Mouse (Mus musculus): ENCODE results near the gene Mfsd12. TPM values are rescaled to one million over a fixed set of nuclear protein-coding genes. Genes with fewer than 3 reads are reported as not detected.

Gene Mfsd12
- polyA plus RNA-seq, 1 experiment: 86.2 TPM

DNA sequence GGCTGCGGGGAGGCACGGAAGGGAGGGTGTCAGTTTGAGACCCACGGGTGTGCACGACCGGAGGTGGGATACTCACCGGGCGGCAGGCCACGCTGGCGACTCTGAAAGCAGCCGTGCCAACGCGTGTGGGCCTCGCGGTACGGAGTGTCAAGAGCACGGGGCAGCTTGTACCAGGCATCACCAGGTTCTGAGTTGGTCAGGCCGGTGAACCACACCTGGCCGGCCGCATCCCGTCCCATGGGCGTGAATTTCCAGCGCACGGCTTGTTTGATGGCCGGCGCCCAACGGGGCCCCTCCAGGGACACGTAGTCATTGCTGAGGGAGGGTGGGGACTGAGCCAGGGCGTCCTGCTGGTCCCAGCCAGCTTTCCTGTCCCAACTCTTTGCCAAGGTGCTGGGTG is 7.4 kb downstream of the Mfsd12 start:
- peaks cover 30% of the 10 kb centered on the region for H3K4me1 ChIP-seq (ENCODE audit: control insufficient read depth, insufficient read depth, low read length)
- TF ChIP-seq POLR2A (IDR thresholded peaks at IDR 0.05; ENCODE audit: borderline replicate concordance, low read depth, low read length): no peak

GRCm38 (mm10) chr10:81365073-81365472 is 7.8 kb downstream of the Mfsd12 start:
- no peak overlapping the region for H3K4me3 ChIP-seq (ENCODE audit: insufficient read depth, low read length)
- H3K27ac ChIP-seq (ENCODE audit: insufficient read depth, low read depth, low read length): peak overlapping the region; percentile 37
- TF ChIP-seq CTCF (IDR thresholded peaks at IDR 0.05; ENCODE audit: low read depth, low read length) (no peak), POLR2A (IDR thresholded peaks at IDR 0.05; ENCODE audit: borderline replicate concordance, low read depth, low read length) (no peak)
- H3K4me1 ChIP-seq (ENCODE audit: control insufficient read depth, insufficient read depth, low read length): peaks cover 30% of the 10 kb centered on the region

More for the DNA sequence above, 7.4 kb downstream of the Mfsd12 start:
- Histone ChIP-seq H3K27ac (ENCODE audit: insufficient read depth, low read depth, low read length) (no peak overlapping the region), H3K4me3 (ENCODE audit: insufficient read depth, low read length) (no peak overlapping the region)

- H3K4me3 ChIP-seq (ENCODE audit: insufficient read depth, low read length): no peak within 1 kb of the TSS
- TF ChIP-seq CTCF (IDR thresholded peaks at IDR 0.05; ENCODE audit: low read depth, low read length): no peak
- H3K4me1 ChIP-seq (ENCODE audit: control insufficient read depth, insufficient read depth, low read length): peaks cover 28% of the 10 kb centered on the region
- peak within 1 kb of the TSS; percentile 37 for H3K27ac ChIP-seq (ENCODE audit: insufficient read depth, low read depth, low read length)
Observed at GRCm38 (mm10) chr10:81365672-81366476, 8.6 kb downstream of the Mfsd12 start, which contains the start of gene 4930404N11Rik. TSS of gene 4930404N11Rik (minus strand) at chr10:81365816.

- peaks cover 21% of the 10 kb centered on the region for H3K4me1 ChIP-seq (ENCODE audit: control insufficient read depth, insufficient read depth, low read length)
- H3K27ac ChIP-seq (ENCODE audit: insufficient read depth, low read depth, low read length): peak overlapping the region; percentile 37
- no peak overlapping the region for H3K4me3 ChIP-seq (ENCODE audit: insufficient read depth, low read length)
Observed at GRCm38 (mm10) chr10:81366477-81367206, 9.4 kb downstream of the Mfsd12 start.

GRCm38 (mm10) chr10:81367207-81367495 is 9.9 kb downstream of the Mfsd12 start:
- H3K4me1 ChIP-seq (ENCODE audit: control insufficient read depth, insufficient read depth, low read length): peaks cover 18% of the 10 kb centered on the region
- no peak overlapping the region for H3K4me3 ChIP-seq (ENCODE audit: insufficient read depth, low read length)
- 0 out of 2 replicates have a peak overlapping the region, but pooled peaks have one; percentile 37 for H3K27ac ChIP-seq (ENCODE audit: insufficient read depth, low read depth, low read length)
- no peak for TF ChIP-seq CTCF (IDR thresholded peaks at IDR 0.05; ENCODE audit: low read depth, low read length)
- no peak for TF ChIP-seq POLR2A (IDR thresholded peaks at IDR 0.05; ENCODE audit: borderline replicate concordance, low read depth, low read length)

More at GRCm38 (mm10) chr10:81366477-81367206, 9.4 kb downstream of the Mfsd12 start:
- TF ChIP-seq POLR2A (IDR thresholded peaks at IDR 0.05; ENCODE audit: borderline replicate concordance, low read depth, low read length): no peak
- TF ChIP-seq CTCF (IDR thresholded peaks at IDR 0.05; ENCODE audit: low read depth, low read length): no peak

- no peak overlapping the region for H3K27ac ChIP-seq (ENCODE audit: insufficient read depth, low read depth, low read length)
- no peak overlapping the region for H3K4me3 ChIP-seq (ENCODE audit: insufficient read depth, low read length)
- peaks cover 15% of the 10 kb centered on the region for H3K4me1 ChIP-seq (ENCODE audit: control insufficient read depth, insufficient read depth, low read length)
- TF ChIP-seq POLR2A (IDR thresholded peaks at IDR 0.05; ENCODE audit: borderline replicate concordance, low read depth, low read length): no peak
- no peak for TF ChIP-seq CTCF (IDR thresholded peaks at IDR 0.05; ENCODE audit: low read depth, low read length)
Observed at GRCm38 (mm10) chr10:81375322-81375721, 18.0 kb downstream of the Mfsd12 start.

DNA sequence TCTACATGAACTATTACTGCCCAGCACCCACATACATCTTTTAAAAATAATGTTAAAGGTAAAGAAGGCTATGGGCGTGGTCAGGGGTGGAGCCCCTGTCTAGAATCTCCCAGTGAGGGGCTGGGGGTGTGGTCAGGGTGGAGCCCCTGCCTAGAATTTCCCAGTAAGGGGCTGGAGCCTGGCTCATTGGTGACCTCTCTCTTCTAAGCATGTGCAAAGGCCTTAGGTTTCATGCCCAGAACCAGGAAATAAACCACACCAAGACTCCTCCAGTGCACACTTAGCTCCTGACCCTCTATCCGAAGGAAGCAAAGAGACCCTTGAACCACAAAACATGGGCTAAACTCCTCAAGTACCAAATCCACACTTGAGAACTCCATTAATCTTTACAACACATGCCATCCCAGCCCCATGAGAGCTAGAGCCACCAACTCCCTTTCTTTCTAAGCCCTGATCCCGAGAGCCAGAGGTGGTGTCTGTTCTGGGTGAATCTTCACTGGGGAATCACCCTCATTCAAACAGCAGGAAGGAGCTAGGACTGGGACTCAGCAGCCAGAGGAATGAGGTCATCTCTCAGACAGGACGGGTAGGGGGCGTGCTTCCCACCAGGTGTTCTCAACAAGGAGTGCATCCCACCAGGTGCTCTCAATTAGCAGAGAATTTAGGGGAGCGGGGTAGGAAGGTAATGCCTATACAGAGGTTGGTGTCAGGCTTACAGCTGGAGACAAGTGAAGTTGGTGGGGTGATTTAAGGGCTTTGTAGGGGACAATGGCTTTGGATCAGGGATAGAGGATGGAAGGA is 19.5 kb downstream of the Mfsd12 start:
- Histone ChIP-seq H3K4me3 (ENCODE audit: insufficient read depth, low read length) (peak overlapping the region; percentile 83), H3K27ac (ENCODE audit: insufficient read depth, low read depth, low read length) (no peak overlapping the region), H3K4me1 (ENCODE audit: control insufficient read depth, insufficient read depth, low read length) (peaks cover 17% of the 10 kb centered on the region)
- TF ChIP-seq CTCF (IDR thresholded peaks at IDR 0.05; ENCODE audit: low read depth, low read length) (no peak), POLR2A (IDR thresholded peaks at IDR 0.05; ENCODE audit: borderline replicate concordance, low read depth, low read length) (no peak)

GRCm38 (mm10) chr10:81377362-81377664 is 20.0 kb downstream of the Mfsd12 start:
- Histone ChIP-seq H3K4me1 (ENCODE audit: control insufficient read depth, insufficient read depth, low read length) (peaks cover 21% of the 10 kb centered on the region), H3K4me3 (ENCODE audit: insufficient read depth, low read length) (peak overlapping the region; percentile 83), H3K27ac (ENCODE audit: insufficient read depth, low read depth, low read length) (no peak overlapping the region; the same call in 1 of the 2 replicates)
- no peak for TF ChIP-seq POLR2A (IDR thresholded peaks at IDR 0.05; ENCODE audit: borderline replicate concordance, low read depth, low read length)
- TF ChIP-seq CTCF (IDR thresholded peaks at IDR 0.05; ENCODE audit: low read depth, low read length): no peak

GRCm38 (mm10) chr10:81377793-81378552 is 20.7 kb downstream of the Mfsd12 start, which contains the start of gene Fzr1:
TSS of gene Fzr1 (minus strand) at chr10:81378516.
- H3K4me3 ChIP-seq (ENCODE audit: insufficient read depth, low read length): peak within 1 kb of the TSS; percentile 83
- H3K4me1 ChIP-seq (ENCODE audit: control insufficient read depth, insufficient read depth, low read length): peaks cover 24% of the 10 kb centered on the region
- TF ChIP-seq POLR2A (IDR thresholded peaks at IDR 0.05; ENCODE audit: borderline replicate concordance, low read depth, low read length) (no peak), CTCF (IDR thresholded peaks at IDR 0.05; ENCODE audit: low read depth, low read length) (no peak)
- peak within 1 kb of the TSS; percentile 54 for H3K27ac ChIP-seq (ENCODE audit: insufficient read depth, low read depth, low read length)

Data from bone marrow macrophage, adult 2 months (primary cell).